Mouse (Mus musculus) ES-E14 (cell line): Measurements from ENCODE around the gene Spink8. TPM values are rescaled to one million over a fixed set of nuclear protein-coding genes. Genes with fewer than 3 reads are reported as not detected.

Experiments
- DNase-seq: peaks from one replicate; pipeline ENCODE4 v3.0.0-alpha.2; 2013; ENCODE audit warnings: low read depth, low spot score
- H3K27ac ChIP-seq: 2 replicates; pipeline ENCODE4 v1.5.1; 2012; ENCODE audit warnings: low read depth, mild to moderate bottlenecking, low read length, moderate library complexity, mixed read lengths; ENCODE audit not compliant: poor library complexity, insufficient read depth, severe bottlenecking
- H3K36me3 ChIP-seq: 2 replicates; pipeline ENCODE4 v1.6.1; 2012; ENCODE audit warnings: mild to moderate bottlenecking, low read length, moderate library complexity, mixed read lengths; ENCODE audit not compliant: control insufficient read depth, poor library complexity, insufficient read depth, severe bottlenecking
- H3K4me1 ChIP-seq, 2 experiments: fragments of 150-350 bp in 1 of 2; sonication (generic) in 1 of 2; 2 replicates each; pipeline ENCODE4 v1.6.1; 2012; ENCODE audit warnings: low read length in 2 of 2, mild to moderate bottlenecking in 1 of 2, mixed read lengths in 1 of 2; ENCODE audit not compliant: control insufficient read depth in 2 of 2, insufficient read depth in 2 of 2, poor library complexity in 1 of 2
- H3K4me3 ChIP-seq, 2 experiments: fragments of 150-350 bp in 1 of 2; sonication (generic) in 1 of 2; 2 replicates each; pipeline ENCODE4 v1.5.1; 2012; ENCODE audit warnings: low read length in 2 of 2, low read depth in 1 of 2, mild to moderate bottlenecking in 1 of 2, mixed read lengths in 1 of 2; ENCODE audit not compliant: insufficient read depth in 1 of 2, poor library complexity in 1 of 2, severe bottlenecking in 1 of 2
- H3K9ac ChIP-seq: 2 replicates; pipeline ENCODE4 v1.6.1; 2012; ENCODE audit warnings: low read depth, mild to moderate bottlenecking, low read length, mixed read lengths; ENCODE audit not compliant: poor library complexity, insufficient read depth, severe bottlenecking
- H3K9me3 ChIP-seq: fragments of 150-350 bp; sonication (generic); 2 replicates; pipeline ENCODE4 v1.6.1; 2012; ENCODE audit warnings: low read depth, mild to moderate bottlenecking, low read length; ENCODE audit not compliant: control insufficient read depth, insufficient read depth
- CHD2 ChIP-seq: IDR thresholded peaks from 2 replicates; pipeline ENCODE4 v1.6.1; 2014; ENCODE audit warnings: mild to moderate bottlenecking, low read depth, low read length, inconsistent platforms
- HCFC1 ChIP-seq: IDR thresholded peaks from 2 replicates; pipeline ENCODE4 v1.6.1; 2012; ENCODE audit warnings: low read length, inconsistent platforms, borderline replicate concordance; ENCODE audit not compliant: insufficient read depth
- MAFK ChIP-seq: IDR thresholded peaks from 2 replicates; pipeline ENCODE4 v1.6.1; 2014; ENCODE audit warnings: mild to moderate bottlenecking, low read depth, low read length, inconsistent platforms; ENCODE audit not compliant: insufficient read depth
- ZC3H11A ChIP-seq: IDR thresholded peaks from 2 replicates; pipeline ENCODE4 v1.6.1; 2012; ENCODE audit warnings: low read depth, mild to moderate bottlenecking, inconsistent platforms, low read length, borderline replicate concordance
- ZNF384 ChIP-seq: IDR thresholded peaks from 2 replicates; pipeline ENCODE4 v1.6.1; 2012; ENCODE audit warnings: low read depth, low read length, inconsistent platforms
- in situ Hi-C, 2 experiments: fragments of 600-800 bp; cut with MboI; formaldehyde crosslinking; loops; one replicate each; pipeline ENCODE4 v1.15.1; 2025; ENCODE audit warnings: low sequenced_read_pairs in 2 of 2, inconsistent platforms in 1 of 2; ENCODE audit not compliant: unreplicated experiment in 2 of 2
- total RNA-seq: library from RNA; depleted of rRNA; stranded (reverse); fragments of 300-350 nt; gene quantifications from 2 replicates; pipeline ENCODE4 v1.2.3, GENCODE M21; 2012

Gene Spink8
- total RNA-seq, 1 experiment, result 0.31 TPM

- peak within 1 kb of the TSS; percentile 78 to 88 for H3K4me3 ChIP-seq
- no peaks in the 10 kb centered on the region for H3K9me3 ChIP-seq
- peaks cover 0 to 2% of the 10 kb centered on the region in 2 experiments; a peak in 1 of 4 replicates for H3K4me1 ChIP-seq
- H3K36me3 ChIP-seq, result peaks cover 3% of the 10 kb centered on the region; the same call in 1 of the 2 replicates
- TF ChIP-seq ZNF384, result no peak
- TF ChIP-seq MAFK, result no peak
- TF ChIP-seq ZC3H11A, result no peak
- TF ChIP-seq CHD2, result no peak
- TF ChIP-seq HCFC1, result peak; percentile 52; the same call in 1 of the 2 replicates
- DNase-seq, result peak; percentile 83
- peak within 1 kb of the TSS; percentile 38; the same call in 1 of the 2 replicates for H3K27ac ChIP-seq
- in situ Hi-C loops, result no loop called here
- peak within 1 kb of the TSS; percentile 85 for H3K9ac ChIP-seq
Observed at GRCm38 (mm10) chr9:109832391-109833087, 20.5 kb downstream of the Spink8 start, which contains the start of gene Nme6. TSS of gene Nme6 (plus strand) at chr9:109832749.

GRCm38 (mm10) chr9:109833088-109833412 lies 21.0 kb downstream of the Spink8 start:
- H3K36me3 ChIP-seq, result peaks cover 3% of the 10 kb centered on the region; the same call in 1 of the 2 replicates
- no peak overlapping the region for H3K27ac ChIP-seq
- in situ Hi-C loops, result no loop called here
- H3K9me3 ChIP-seq, result no peaks in the 10 kb centered on the region
- H3K4me1 ChIP-seq, result peaks cover 0 to 2% of the 10 kb centered on the region in 2 experiments; a peak in 1 of 4 replicates
- H3K4me3 ChIP-seq, result peak overlapping the region; percentile 78 to 88
- DNase-seq, result no peak
- peak overlapping the region; percentile 85 for H3K9ac ChIP-seq
- TF ChIP-seq ZC3H11A (no peak), ZNF384 (no peak), HCFC1 (no peak), CHD2 (no peak), MAFK (no peak)

- no peak for TF ChIP-seq CHD2
- TF ChIP-seq ZNF384, result no peak
- no peak for TF ChIP-seq HCFC1
- TF ChIP-seq MAFK, result no peak
- no peak for TF ChIP-seq ZC3H11A
- in situ Hi-C loops, result no loop called here
- no peak within 1 kb of the TSS for H3K27ac ChIP-seq
- no peaks in the 10 kb centered on the region for H3K36me3 ChIP-seq
- DNase-seq, result no peak
- H3K9ac ChIP-seq, result no peak within 1 kb of the TSS
- no peak within 1 kb of the TSS for H3K4me3 ChIP-seq
- H3K9me3 ChIP-seq, result no peaks in the 10 kb centered on the region
- H3K4me1 ChIP-seq, result no peaks in the 10 kb centered on the region
Observed at GRCm38 (mm10) chr9:109849312-109849758, 37.3 kb downstream of the Spink8 start, which contains the start of gene Camp. TSS of gene Camp (minus strand) at chr9:109849617.

GRCm38 (mm10) chr9:109850099-109850498 lies 38.0 kb downstream of the Spink8 start:
- no peak for DNase-seq
- Histone ChIP-seq H3K27ac (no peak overlapping the region), H3K9me3 (no peaks in the 10 kb centered on the region), H3K9ac (no peak overlapping the region), H3K4me1 (no peaks in the 10 kb centered on the region), H3K4me3 (no peak overlapping the region), H3K36me3 (no peaks in the 10 kb centered on the region)
- TF ChIP-seq MAFK, result no peak
- no peak for TF ChIP-seq CHD2
- TF ChIP-seq ZC3H11A, result no peak
- TF ChIP-seq HCFC1, result no peak
- no peak for TF ChIP-seq ZNF384
- in situ Hi-C loops, result no loop called here
